Mouse (Mus musculus): ENCODE data around the gene Tysnd1.

The Tysnd1 gene

GRCm38 (mm10) chr10:61689405-61689804, 5.9 kb upstream of the Tysnd1 start:
- no peak for DNase-seq (ENCODE audit: extremely low spot score)

GRCm38 (mm10) chr10:61693563-61693962, 1.8 kb upstream of the Tysnd1 start:
- no peak for DNase-seq (ENCODE audit: extremely low spot score)

DNA sequence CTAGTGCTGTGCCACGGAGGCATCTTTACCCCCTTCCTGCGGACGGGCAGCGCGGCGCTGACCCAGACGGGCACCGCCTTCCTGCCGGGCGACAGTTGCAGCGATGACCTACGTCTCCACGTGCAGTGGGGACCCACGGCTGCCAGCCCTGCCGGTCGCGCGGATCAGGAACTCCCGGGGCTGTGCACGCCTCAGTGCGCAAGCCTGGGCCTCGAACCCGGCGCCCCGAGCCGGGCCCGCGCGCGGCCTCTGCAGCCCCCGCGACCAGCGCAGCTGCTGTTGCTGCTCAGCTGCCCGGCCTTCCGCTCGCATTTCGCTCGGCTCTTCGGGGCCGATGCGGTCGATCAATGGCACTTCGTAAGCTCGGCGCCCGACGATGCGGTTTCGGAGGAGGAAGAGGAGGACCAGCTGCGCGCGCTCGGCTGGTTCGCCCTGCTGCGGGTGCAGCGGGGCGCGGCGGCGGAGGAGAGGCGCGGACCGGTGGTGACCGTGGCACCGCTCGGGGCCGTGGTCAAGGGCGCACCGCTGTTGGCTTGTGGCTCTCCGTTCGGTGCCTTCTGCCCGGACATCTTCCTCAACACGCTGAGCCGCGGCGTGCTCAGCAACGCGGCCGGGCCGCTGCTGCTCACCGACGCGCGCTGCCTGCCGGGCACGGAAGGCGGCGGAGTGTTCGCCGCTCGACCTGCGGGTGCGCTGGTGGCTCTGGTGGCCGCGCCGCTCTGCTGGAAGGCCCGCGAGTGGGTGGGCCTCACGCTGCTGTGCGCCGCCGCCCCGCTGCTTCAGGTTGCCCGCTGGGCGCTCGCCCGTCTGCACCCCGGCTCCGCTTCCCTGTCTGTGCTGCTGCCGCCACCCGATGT, 617 bp downstream of the Tysnd1 start:
- peak; percentile 28 for DNase-seq (ENCODE audit: extremely low spot score)

GRCm38 (mm10) chr10:61696560-61696823, 1.2 kb downstream of the Tysnd1 start:
- DNase-seq (ENCODE audit: extremely low spot score) = no peak

GRCm38 (mm10) chr10:61697028-61697427, 1.7 kb downstream of the Tysnd1 start:
- DNase-seq (ENCODE audit: extremely low spot score) = no peak

DNA sequence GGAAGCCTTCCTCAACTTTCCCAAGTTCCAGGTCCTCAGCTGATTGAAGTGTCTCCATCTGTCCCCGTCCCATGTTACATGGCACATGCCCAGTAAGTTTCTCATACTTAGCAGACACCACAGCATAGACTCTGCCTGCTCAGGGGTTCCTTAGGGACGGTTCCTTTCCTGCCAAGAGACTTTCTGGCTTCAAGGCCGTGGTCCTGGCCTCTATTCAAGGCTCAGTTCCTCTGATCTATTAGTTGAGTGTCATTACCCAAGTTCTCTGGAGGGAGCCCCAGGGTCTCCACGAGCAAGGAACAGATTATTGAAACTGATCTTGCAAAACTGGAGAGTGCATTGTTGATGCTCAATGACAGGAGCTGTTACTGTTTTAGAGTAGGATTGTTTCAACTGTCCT, 9.3 kb downstream of the Tysnd1 start:
- no peak for DNase-seq (ENCODE audit: extremely low spot score)

- DNase-seq (ENCODE audit: extremely low spot score) = no peak
Observed at GRCm38 (mm10) chr10:61706412-61707375, 11.4 kb downstream of the Tysnd1 start.

DNA sequence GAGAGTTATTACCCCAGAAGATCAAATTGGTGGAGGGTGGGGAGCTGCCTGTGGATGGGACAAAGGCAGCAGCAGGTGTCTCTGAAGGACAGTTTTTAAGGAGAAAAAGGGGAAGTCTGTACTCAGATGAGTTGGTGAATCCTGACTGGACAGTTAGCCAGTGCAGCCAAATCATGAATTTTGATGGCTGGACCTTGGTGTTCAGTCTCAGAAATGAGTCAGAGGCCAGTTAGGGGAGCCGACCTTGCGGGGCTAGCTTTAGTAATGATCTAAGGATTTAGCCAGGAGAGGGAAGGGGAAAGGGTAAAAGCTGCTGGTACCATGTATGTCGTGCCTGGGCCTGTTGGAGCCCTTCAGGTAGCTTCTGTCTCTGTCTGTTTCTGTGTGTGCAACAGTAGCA, 18.3 kb downstream of the Tysnd1 start:
- no peak for DNase-seq (ENCODE audit: extremely low spot score)

GRCm38 (mm10) chr10:61714146-61714545, 18.8 kb downstream of the Tysnd1 start:
- DNase-seq (ENCODE audit: extremely low spot score) = no peak

DNA sequence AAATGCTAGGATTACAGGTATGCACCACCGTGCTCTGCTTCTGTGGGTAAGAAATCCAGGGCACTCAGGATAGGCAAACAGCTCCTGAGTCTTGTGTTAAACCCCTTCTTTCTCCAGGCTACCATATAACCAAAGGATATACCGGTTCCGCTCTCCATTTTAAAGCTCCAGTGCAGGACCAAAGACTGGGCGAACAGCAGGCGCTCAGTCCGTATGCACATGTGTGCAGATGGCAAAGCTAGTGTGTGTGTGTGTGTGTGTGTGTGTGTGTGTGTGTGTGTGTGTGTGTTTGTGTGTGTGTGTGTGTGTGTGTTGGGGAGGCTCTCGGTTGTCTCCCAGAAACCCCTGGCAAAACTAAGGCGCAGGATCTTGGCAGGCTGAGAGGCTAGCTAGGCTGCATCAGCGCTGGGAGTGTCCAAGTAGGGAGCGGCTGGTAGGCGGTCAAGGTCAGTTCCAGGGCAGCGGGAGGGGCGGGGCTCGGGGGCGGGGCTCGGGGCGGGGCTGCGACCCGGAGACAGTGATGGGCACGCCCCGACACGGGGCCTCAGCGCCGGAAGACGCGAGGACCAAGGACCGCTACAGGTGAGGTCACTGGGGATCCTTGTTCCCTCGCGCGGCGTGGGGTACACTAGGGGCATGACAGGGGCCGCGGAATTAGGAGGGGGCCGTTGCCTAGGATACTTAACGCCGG, 19.6 kb downstream of the Tysnd1 start, which contains the start of gene Aifm2:
Gene Aifm2, plus strand, starts transcription at position 493 of the 691 bp plus-strand sequence.
- DNase-seq (ENCODE audit: extremely low spot score) = peak; percentile 81

DNA sequence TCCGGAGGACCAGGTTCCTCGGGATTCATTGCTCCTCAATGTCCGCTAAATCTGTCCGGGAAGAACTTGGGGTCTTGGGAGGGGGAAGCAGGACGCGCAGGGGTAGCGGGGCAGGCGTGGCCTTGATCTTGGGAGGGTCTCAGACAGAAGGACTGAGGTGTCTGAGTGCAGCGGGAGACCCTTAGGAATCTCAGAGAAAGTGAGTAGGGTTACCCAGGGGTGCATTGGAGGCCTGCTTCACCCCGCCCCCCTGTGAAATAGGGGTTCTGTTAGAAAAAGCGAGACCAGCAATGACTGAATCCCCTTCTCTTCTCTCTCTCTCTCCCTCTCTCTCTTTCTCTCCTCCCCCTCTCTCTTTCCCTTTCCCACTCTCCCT, 20.1 kb downstream of the Tysnd1 start:
- no peak for DNase-seq (ENCODE audit: extremely low spot score)

DNA sequence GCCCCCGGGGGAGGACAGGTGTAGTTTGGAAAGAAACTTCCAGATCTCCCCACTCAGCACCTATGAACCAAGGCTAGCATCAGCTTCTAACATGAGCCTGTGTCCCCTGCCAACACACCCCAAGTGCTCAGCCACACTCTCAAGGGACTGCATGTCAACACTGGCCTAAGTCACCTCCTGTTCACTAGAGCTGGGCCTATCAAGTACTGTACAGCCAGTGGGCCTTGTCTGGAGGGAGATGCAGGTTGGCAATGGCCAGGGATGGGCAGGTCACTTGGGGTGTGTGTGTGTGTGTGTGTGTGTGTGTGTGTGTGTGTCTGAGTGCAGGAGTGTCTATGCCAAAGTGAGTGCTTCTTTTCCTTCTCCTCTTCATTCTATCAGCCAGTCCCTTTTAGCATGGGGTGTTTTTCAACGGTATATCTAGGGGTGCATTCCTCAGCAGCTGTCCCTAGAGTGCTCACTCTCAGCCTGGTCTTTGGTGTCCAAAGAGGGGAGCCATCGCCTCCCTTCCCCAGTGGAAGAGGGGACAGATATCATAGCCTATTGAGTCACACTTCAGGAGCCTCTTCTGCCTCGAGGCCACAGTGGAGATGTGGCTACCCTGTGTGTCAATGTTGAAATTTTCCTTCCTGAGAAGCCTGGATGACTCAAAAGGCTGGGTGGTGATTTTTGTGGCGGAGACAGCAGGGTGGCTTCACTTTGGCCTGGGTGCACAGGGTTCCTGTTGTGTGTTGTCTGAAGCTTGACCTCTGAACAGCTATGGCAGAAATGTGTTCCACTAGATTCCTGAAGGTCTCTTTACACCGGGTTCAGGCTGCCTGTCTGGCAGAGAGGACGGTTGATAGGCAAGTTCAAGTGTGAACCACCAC, 20.9 kb downstream of the Tysnd1 start:
- no peak for DNase-seq (ENCODE audit: extremely low spot score)

GRCm38 (mm10) chr10:61717406-61718296, 22.3 kb downstream of the Tysnd1 start:
- no peak for DNase-seq (ENCODE audit: extremely low spot score)

GRCm38 (mm10) chr10:61720331-61720730, 25.0 kb downstream of the Tysnd1 start:
- DNase-seq (ENCODE audit: extremely low spot score) = no peak

DNA sequence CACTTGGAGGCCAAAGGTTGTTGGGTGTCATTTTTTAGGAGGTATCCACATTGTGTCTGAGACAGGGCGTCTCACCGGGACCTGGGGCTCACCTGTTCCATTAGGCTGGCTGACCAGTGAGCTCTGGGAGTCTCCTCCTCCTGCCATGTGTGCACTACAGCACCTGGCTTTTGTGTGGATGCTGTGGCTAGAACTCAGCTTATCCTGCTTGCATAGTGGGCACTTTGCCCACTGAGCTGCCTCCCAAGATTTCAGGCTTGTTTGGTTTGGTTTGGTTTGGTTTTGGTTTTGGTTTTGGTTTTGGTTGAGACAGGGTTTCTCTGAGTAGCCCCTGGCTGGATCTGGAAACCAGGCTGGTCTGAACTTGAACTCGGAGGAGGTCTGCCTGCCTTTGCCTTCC, 26.9 kb downstream of the Tysnd1 start:
- DNase-seq (ENCODE audit: extremely low spot score) = no peak

DNA sequence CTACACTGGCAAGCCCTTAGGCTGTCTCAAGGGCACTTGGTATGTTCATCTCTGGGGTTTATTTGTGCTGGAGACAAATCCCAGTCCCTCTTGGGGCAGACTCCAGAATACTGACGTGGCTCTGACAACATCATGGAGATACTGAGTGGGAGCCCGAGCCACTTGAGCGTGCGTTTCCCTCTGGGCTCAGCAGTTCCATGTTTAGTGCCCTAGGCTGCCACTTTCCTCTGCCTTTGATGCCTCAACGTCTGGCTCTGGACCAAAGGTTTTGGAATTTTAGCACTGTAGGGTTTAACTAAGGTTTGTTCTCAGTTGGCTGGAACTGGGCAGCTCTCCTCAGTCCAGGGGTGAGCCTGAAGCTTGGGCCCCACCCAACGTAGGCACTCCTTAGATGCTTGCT, 28.0 kb downstream of the Tysnd1 start:
- no peak for DNase-seq (ENCODE audit: extremely low spot score)

- no peak for DNase-seq (ENCODE audit: extremely low spot score)
Observed at GRCm38 (mm10) chr10:61729181-61729580, 33.9 kb downstream of the Tysnd1 start.

DNA sequence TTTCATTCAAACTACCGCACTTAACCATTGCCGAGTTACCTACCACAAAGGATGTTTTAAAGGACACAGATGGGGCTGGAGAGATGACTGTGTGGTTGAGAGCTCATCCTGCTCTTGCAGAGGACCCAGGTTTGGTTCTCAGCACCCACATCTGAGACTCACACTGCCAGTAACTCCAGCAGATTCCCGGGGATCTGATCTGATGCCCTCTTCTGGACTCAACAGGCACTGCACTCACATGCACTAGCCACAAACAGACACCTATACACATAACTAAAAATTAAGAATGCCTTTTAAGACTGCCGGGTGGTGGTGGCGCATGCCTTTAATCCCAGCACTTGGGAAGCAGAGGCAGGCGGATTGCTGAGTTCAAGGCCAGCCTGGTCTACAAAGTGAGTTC, 34.9 kb downstream of the Tysnd1 start:
- DNase-seq (ENCODE audit: extremely low spot score) = no peak

- DNase-seq (ENCODE audit: extremely low spot score) = peak; percentile 38
Observed at GRCm38 (mm10) chr10:61734377-61734776, 39.1 kb downstream of the Tysnd1 start.

DNA sequence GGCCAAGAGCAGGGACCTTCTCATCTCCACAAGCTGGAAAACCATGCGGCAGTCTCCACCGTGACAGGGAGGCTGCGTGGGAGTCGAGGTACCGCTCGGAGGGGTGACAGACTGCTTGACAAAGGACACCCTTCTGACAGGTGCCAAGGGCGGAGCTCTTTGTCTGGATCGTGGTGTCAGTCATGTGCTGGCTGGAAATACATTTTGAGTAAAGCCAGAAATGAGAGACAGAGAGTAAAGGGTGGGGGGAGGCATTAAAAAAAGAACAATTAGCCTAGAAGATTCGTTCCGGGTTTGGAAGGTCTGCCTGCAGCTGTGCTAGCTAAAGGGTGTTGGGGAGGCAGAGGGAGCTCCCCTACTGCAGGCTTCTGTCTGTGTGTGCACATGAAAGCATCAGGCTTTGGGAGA, 41.4 kb downstream of the Tysnd1 start:
- no peak for DNase-seq (ENCODE audit: extremely low spot score)
